Mouse (Mus musculus): ENCODE data around the gene Ranbp3l.

DNA sequence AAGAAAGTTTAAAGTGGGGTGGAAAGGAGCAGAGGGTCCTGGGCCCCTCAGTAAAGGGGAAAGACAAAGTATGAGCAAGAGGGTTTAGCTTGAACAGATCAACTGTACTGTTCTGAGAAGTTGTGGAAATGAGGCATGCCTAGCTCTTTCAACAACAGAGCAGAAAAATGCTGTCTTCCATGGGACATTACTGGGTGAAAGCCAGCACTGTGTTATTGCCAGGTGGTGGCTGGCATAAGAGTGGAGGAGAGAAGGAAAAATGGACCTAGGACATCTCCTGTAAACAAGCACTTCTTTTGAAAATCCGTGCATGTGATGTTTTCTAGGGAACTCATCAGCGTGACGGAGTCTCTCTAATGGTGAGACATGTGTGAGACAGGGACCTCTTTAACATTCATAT, 30.8 kb upstream of the Ranbp3l start:
- TF ChIP-seq POLR2A (IDR thresholded peaks at IDR 0.05; ENCODE audit: borderline replicate concordance, extremely low read depth, insufficient read depth, insufficient read length, poor library complexity, severe bottlenecking) (no peak), CTCF (IDR thresholded peaks at IDR 0.05; ENCODE audit: borderline replicate concordance, extremely low read depth, insufficient read depth, insufficient read length) (no peak)

Data from brain, embryonic 14.5 days (tissue).